Mouse (Mus musculus) CH12.LX (cell line): ENCODE results near the gene Gfod2. TPM values are rescaled to one million over a fixed set of nuclear protein-coding genes. Genes with fewer than 3 reads are reported as not detected.

Experiments used
- DNase-seq: peaks from one replicate; pipeline ENCODE4 v3.0.0-alpha.2; 2013; ENCODE audit errors: extremely low read depth
- H3K27ac ChIP-seq: 2 replicates; pipeline ENCODE4 v1.5.1; 2012; ENCODE audit warnings: low read depth, mild to moderate bottlenecking, control low read depth, moderate library complexity; ENCODE audit not compliant: insufficient read depth
- H3K27me3 ChIP-seq: replicated peaks from 2 replicates; pipeline ENCODE3; 2012; ENCODE audit warnings: inconsistent platforms
- H3K36me3 ChIP-seq, 2 experiments: replicated peaks in 1 of 2; 2 replicates each; pipeline versions ENCODE3 to v1.6.1; 2012; ENCODE audit warnings: inconsistent platforms in 1 of 2, low read length in 1 of 2, mild to moderate bottlenecking in 1 of 2, mixed read lengths in 1 of 2, moderate library complexity in 1 of 2; ENCODE audit not compliant: control insufficient read depth in 1 of 2, insufficient read depth in 1 of 2
- H3K4me1 ChIP-seq, 2 experiments: 2 replicates each; pipeline ENCODE4 v1.6.1; 2012; ENCODE audit warnings: inconsistent platforms in 1 of 2, moderate library complexity in 1 of 2; ENCODE audit not compliant: insufficient read depth in 2 of 2, control insufficient read depth in 1 of 2
- H3K4me2 ChIP-seq: 2 replicates; pipeline ENCODE4 v1.6.1; 2012; ENCODE audit warnings: low read depth, mild to moderate bottlenecking, control low read depth; ENCODE audit not compliant: poor library complexity, insufficient read depth, severe bottlenecking
- H3K4me3 ChIP-seq, 3 experiments: fragments of 150-350 bp in 1 of 3; sonication (generic) in 1 of 3; replicated peaks in 1 of 3; 2 replicates each; pipeline versions ENCODE3 to v1.5.1; 2011 to 2012; ENCODE audit warnings: low read depth in 2 of 3, low read length in 2 of 3, mild to moderate bottlenecking in 2 of 3, moderate library complexity in 2 of 3, control low read depth in 1 of 3, improper control_type of control experiment in 1 of 3, inconsistent platforms in 1 of 3, mixed read lengths in 1 of 3; ENCODE audit not compliant: poor library complexity in 1 of 3
- H3K79me2 ChIP-seq: replicated peaks from 2 replicates; pipeline ENCODE4 v1.6.1; 2012; ENCODE audit warnings: mild to moderate bottlenecking, moderate library complexity; ENCODE audit not compliant: control insufficient read depth, poor library complexity, insufficient read depth, severe bottlenecking; ENCODE audit errors: extremely low read depth
- H3K9ac ChIP-seq: 2 replicates; pipeline ENCODE4 v1.6.1; 2012; ENCODE audit warnings: low read depth, mild to moderate bottlenecking, control low read depth, moderate library complexity; ENCODE audit not compliant: insufficient read depth
- H3K9me3 ChIP-seq: replicated peaks from 2 replicates; pipeline ENCODE3; 2012; ENCODE audit warnings: low read length, inconsistent platforms, mixed read lengths
- CTCF ChIP-seq, 2 experiments: IDR thresholded peaks in 1 of 2; conservative IDR thresholded peaks in 1 of 2; 2 replicates each; pipeline ENCODE4 v1.5.1; 2011 to 2012; ENCODE audit warnings: low read depth in 2 of 2, low read length in 2 of 2, improper control_type of control experiment in 1 of 2, inconsistent platforms in 1 of 2, mild to moderate bottlenecking in 1 of 2, moderate library complexity in 1 of 2
- E2F4 ChIP-seq: IDR thresholded peaks from 2 replicates; pipeline ENCODE4 v1.6.1; 2011; ENCODE audit warnings: low read depth, low read length, improper control_type of control experiment; ENCODE audit not compliant: insufficient replicate concordance
- ELF1 ChIP-seq: IDR thresholded peaks from 2 replicates; pipeline ENCODE4 v1.6.1; 2014; ENCODE audit warnings: low read depth, mild to moderate bottlenecking, inconsistent platforms, low read length, improper control_type of control experiment
- ETS1 ChIP-seq: conservative IDR thresholded peaks from 2 replicates; pipeline ENCODE4 v1.6.1; 2012; ENCODE audit warnings: low read depth, mild to moderate bottlenecking, inconsistent platforms, low read length, improper control_type of control experiment, moderate library complexity
- HCFC1 ChIP-seq: IDR thresholded peaks from 2 replicates; pipeline ENCODE4 v1.6.1; 2012; ENCODE audit warnings: low read depth, mild to moderate bottlenecking, inconsistent platforms, low read length, improper control_type of control experiment
- IRF4 ChIP-seq: IDR thresholded peaks from 2 replicates; pipeline ENCODE4 v1.6.1; 2014; ENCODE audit warnings: low read depth, mild to moderate bottlenecking, inconsistent platforms, low read length, improper control_type of control experiment
- KAT2A ChIP-seq: IDR thresholded peaks from 2 replicates; pipeline ENCODE4 v1.6.1; 2012; ENCODE audit warnings: low read length, improper control_type of control experiment, inconsistent platforms; ENCODE audit not compliant: insufficient replicate concordance
- MAZ ChIP-seq: IDR thresholded peaks from 2 replicates; pipeline ENCODE4 v1.6.1; 2012; ENCODE audit warnings: low read depth, mild to moderate bottlenecking, inconsistent platforms, low read length, improper control_type of control experiment, moderate library complexity
- MEF2A ChIP-seq: IDR thresholded peaks from 2 replicates; pipeline ENCODE4 v1.6.1; 2014; ENCODE audit warnings: low read depth, mild to moderate bottlenecking, inconsistent platforms, low read length, improper control_type of control experiment, borderline replicate concordance
- MXI1 ChIP-seq: IDR thresholded peaks from 2 replicates; pipeline ENCODE4 v1.6.1; 2011; ENCODE audit warnings: mild to moderate bottlenecking, low read depth, low read length, improper control_type of control experiment
- MYC ChIP-seq: IDR thresholded peaks from 2 replicates; pipeline ENCODE4 v1.6.1; 2011; ENCODE audit warnings: low read depth, mild to moderate bottlenecking, improper control_type of control experiment, low read length
- PAX5 ChIP-seq: IDR thresholded peaks from 2 replicates; pipeline ENCODE4 v1.6.1; 2012; ENCODE audit warnings: low read length, inconsistent platforms, mixed read lengths
- POLR2A ChIP-seq: IDR thresholded peaks from 2 replicates; pipeline ENCODE4 v1.6.1; 2011; ENCODE audit warnings: low read depth, mild to moderate bottlenecking, improper control_type of control experiment, low read length
- RCOR1 ChIP-seq: conservative IDR thresholded peaks from 2 replicates; pipeline ENCODE4 v1.6.1; 2012; ENCODE audit warnings: low read depth, mild to moderate bottlenecking, inconsistent platforms, low read length, improper control_type of control experiment
- SIN3A ChIP-seq: IDR thresholded peaks from 2 replicates; pipeline ENCODE4 v1.6.1; 2012; ENCODE audit warnings: low read length, improper control_type of control experiment, inconsistent platforms
- TBP ChIP-seq: conservative IDR thresholded peaks from 2 replicates; pipeline ENCODE4 v1.6.1; 2011; ENCODE audit warnings: low read depth, low read length, improper control_type of control experiment
- TCF12 ChIP-seq: IDR thresholded peaks from 2 replicates; pipeline ENCODE4 v1.6.1; 2014; ENCODE audit warnings: low read depth, mild to moderate bottlenecking, inconsistent platforms, low read length, improper control_type of control experiment
- USF1 ChIP-seq: IDR thresholded peaks from 2 replicates; pipeline ENCODE4 v1.6.1; 2014; ENCODE audit warnings: low read depth, mild to moderate bottlenecking, inconsistent platforms, low read length, improper control_type of control experiment
- USF2 ChIP-seq: conservative IDR thresholded peaks from 2 replicates; pipeline ENCODE4 v1.6.1; 2011; ENCODE audit warnings: low read depth, low read length, improper control_type of control experiment
- ZKSCAN1 ChIP-seq: IDR thresholded peaks from 2 replicates; pipeline ENCODE4 v1.6.1; 2012; ENCODE audit warnings: low read depth, inconsistent platforms, low read length, improper control_type of control experiment, borderline replicate concordance
- ZMIZ1 ChIP-seq: IDR thresholded peaks from 2 replicates; pipeline ENCODE4 v1.6.1; 2012; ENCODE audit warnings: low read depth, mild to moderate bottlenecking, inconsistent platforms, low read length, improper control_type of control experiment
- ZNF384 ChIP-seq: IDR thresholded peaks from 2 replicates; pipeline ENCODE4 v1.6.1; 2012; ENCODE audit warnings: low read depth, low read length, improper control_type of control experiment, inconsistent platforms
- dilution Hi-C: fragments of 300-500 bp; cut with MboI; formaldehyde crosslinking; loops from 2 replicates; pipeline ENCODE4 v1.14.3; 2020; ENCODE audit warnings: low sequenced_read_pairs; ENCODE audit not compliant: extremely low pct_unique_long_range_greater_than_20kb, extremely low pct_ligation_motif_present
- in situ Hi-C: fragments of 300-500 bp; cut with MboI; formaldehyde crosslinking; loops from 3 replicates; pipeline ENCODE4 v1.14.3; 2019; ENCODE audit warnings: low sequenced_read_pairs, low pct_ligation_motif_present, low pct_unique_long_range_greater_than_20kb, mixed read lengths
- polyA plus RNA-seq: library from polyadenylated mRNA; unstranded; fragments of >175 nt; gene quantifications from 2 replicates; pipeline ENCODE4 v1.2.1, GENCODE M21; 2012; ENCODE audit warnings: low read depth; ENCODE audit not compliant: insufficient read length
- total RNA-seq, 2 experiments: library from RNA; depleted of rRNA; stranded (reverse); fragments of 300-350 nt in 1 of 2; fragments of >200 nt in 1 of 2; gene quantifications; 2 replicates each; pipeline ENCODE4 v1.2.3; 2012 to 2014

Gfod2 gene
- total and polyA plus RNA-seq, 3 experiments, result 1.7 to 3.1 (median 3.1) TPM

- Histone ChIP-seq H3K27me3 (no peaks in the 10 kb centered on the region), H3K79me2 (no peaks in the 10 kb centered on the region), H3K36me3 (peaks cover 52 to 74% of the 10 kb centered on the region in 2 experiments), H3K27ac (no peak overlapping the region), H3K9ac (no peak overlapping the region), H3K4me1 (peaks cover 2 to 44% of the 10 kb centered on the region in 2 experiments; a peak in 2 of 4 replicates), H3K4me2 (no peak overlapping the region), H3K9me3 (peaks cover 7% of the 10 kb centered on the region), H3K4me3 (no peak overlapping the region)
- DNase-seq, result no peak
- in situ Hi-C loops (loop anchor here (5.0 kb wide), 1 partner anchor 51 kb away; the partner anchor contains the start of genes Agrp and Ctcf), dilution Hi-C loops (no loop called here)
- no peak for TF ChIP-seq USF2
- TF ChIP-seq IRF4, result no peak
- no peak for TF ChIP-seq ELF1
- no peak for TF ChIP-seq TCF12
- no peak for TF ChIP-seq RCOR1
- no peak for TF ChIP-seq ZMIZ1
- TF ChIP-seq MEF2A, result no peak
- no peak for TF ChIP-seq E2F4
- TF ChIP-seq ZNF384, result no peak
- TF ChIP-seq MAZ, result no peak
- no peak for TF ChIP-seq TBP
- TF ChIP-seq PAX5, result no peak
- TF ChIP-seq MYC, result no peak
- TF ChIP-seq CTCF (conservative IDR thresholded peaks at IDR 0.05 in 1 of 2, IDR thresholded peaks at IDR 0.05 in 1 of 2; ENCODE audit: low read depth in 2 of 2, low read length in 2 of 2), result no peak
- no peak for TF ChIP-seq POLR2A
- TF ChIP-seq KAT2A, result no peak
- TF ChIP-seq ZKSCAN1, result no peak
- no peak for TF ChIP-seq USF1
- no peak for TF ChIP-seq MXI1
These were observed 70.2 kb downstream of the Gfod2 start for GRCm38 (mm10) chr8:105688242-105688752.

DNA sequence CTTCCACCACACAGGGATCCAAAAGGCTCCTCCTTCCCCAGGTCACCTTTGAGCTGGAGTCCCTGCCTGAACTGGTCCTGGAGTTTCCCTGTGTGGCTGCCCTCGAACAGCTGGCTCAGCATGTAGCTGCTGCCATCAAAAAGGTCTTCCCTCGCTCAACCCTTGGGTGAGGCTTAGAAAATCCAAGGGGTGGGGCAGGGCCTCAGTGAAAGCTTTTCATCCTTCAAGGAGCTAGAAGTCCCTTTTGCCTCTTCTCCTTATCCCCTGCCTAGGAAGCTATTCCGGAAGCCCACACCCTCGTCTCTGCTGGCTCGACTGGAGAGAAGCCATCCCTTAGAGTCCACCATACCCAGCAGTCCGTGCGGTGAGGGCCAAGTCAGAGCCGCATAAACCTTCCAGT is 71.0 kb downstream of the Gfod2 start:
- no peaks in the 10 kb centered on the region for H3K9me3 ChIP-seq
- dilution Hi-C loops, result no loop called here
- H3K4me3 ChIP-seq, result no peak overlapping the region
- H3K9ac ChIP-seq, result no peak overlapping the region
- DNase-seq, result no peak
- H3K27me3 ChIP-seq, result no peaks in the 10 kb centered on the region
- no peak for TF ChIP-seq MXI1
- no peak for TF ChIP-seq SIN3A
- TF ChIP-seq ETS1, result no peak
- no peak for TF ChIP-seq HCFC1
- TF ChIP-seq POLR2A, result no peak
- TF ChIP-seq RCOR1, result no peak
- peaks cover 50 to 74% of the 10 kb centered on the region in 2 experiments for H3K36me3 ChIP-seq
- in situ Hi-C loops, result loop anchor here (5.0 kb wide), 1 partner anchor 50 kb away; the partner anchor contains the start of genes Agrp and Ctcf
- no peak overlapping the region for H3K27ac ChIP-seq
- H3K4me2 ChIP-seq, result no peak overlapping the region
- no peaks in the 10 kb centered on the region for H3K79me2 ChIP-seq
- peaks cover 2 to 52% of the 10 kb centered on the region in 2 experiments; a peak in 2 of 4 replicates for H3K4me1 ChIP-seq
